Mouse (Mus musculus): ENCODE results near the gene Igf2. TPM values are rescaled to one million over a fixed set of nuclear protein-coding genes. Genes with fewer than 3 reads are reported as not detected.

The Igf2 gene
- polyA plus RNA-seq, 1 experiment from 2014 or later = 157 TPM

GRCm38 (mm10) chr7:142655633-142656032 lies 11.0 kb downstream of the Igf2 start:
- Histone ChIP-seq H3K9me3 (ENCODE audit: control insufficient read depth, low read length) (no peaks in the 10 kb centered on the region), H3K27ac (ENCODE audit: low read depth, low read length) (no peak overlapping the region), H3K36me3 (ENCODE audit: control insufficient read depth, insufficient read depth, low read length) (no peaks in the 10 kb centered on the region), H3K4me1 (ENCODE audit: control insufficient read depth, insufficient read depth, low read depth, low read length) (peaks cover 17% of the 10 kb centered on the region), H3K27me3 (replicated peaks; ENCODE audit: control insufficient read depth, insufficient read depth, low read length) (peaks cover 72% of the 10 kb centered on the region), H3K4me2 (ENCODE audit: low read length) (no peak overlapping the region), H3K9ac (ENCODE audit: low read depth, low read length) (no peak overlapping the region), H3K4me3 (ENCODE audit: low read length) (peak overlapping the region; percentile 2)
- ATAC-seq = no peak
- 6% methylated on average over 11 of the region's 11 CpGs for WGBS

- no peak overlapping the region for H3K4me3 ChIP-seq (ENCODE audit: low read length)
- H3K36me3 ChIP-seq (ENCODE audit: control insufficient read depth, insufficient read depth, low read length) = no peaks in the 10 kb centered on the region
- H3K9ac ChIP-seq (ENCODE audit: low read depth, low read length) = no peak overlapping the region
- no peak overlapping the region for H3K4me2 ChIP-seq (ENCODE audit: low read length)
- H3K9me3 ChIP-seq (ENCODE audit: control insufficient read depth, low read length) = no peaks in the 10 kb centered on the region
- H3K27ac ChIP-seq (ENCODE audit: low read depth, low read length) = no peak overlapping the region
- H3K27me3 ChIP-seq (replicated peaks; ENCODE audit: control insufficient read depth, insufficient read depth, low read length) = peaks cover 57% of the 10 kb centered on the region
- H3K4me1 ChIP-seq (ENCODE audit: control insufficient read depth, insufficient read depth, low read depth, low read length) = peaks cover 8% of the 10 kb centered on the region; the same call in 1 of the 2 replicates
- ATAC-seq = no peak
- WGBS = 5% methylated on average over 18 of the region's 18 CpGs
These were observed 12.9 kb downstream of the Igf2 start for GRCm38 (mm10) chr7:142653726-142654125.

DNA sequence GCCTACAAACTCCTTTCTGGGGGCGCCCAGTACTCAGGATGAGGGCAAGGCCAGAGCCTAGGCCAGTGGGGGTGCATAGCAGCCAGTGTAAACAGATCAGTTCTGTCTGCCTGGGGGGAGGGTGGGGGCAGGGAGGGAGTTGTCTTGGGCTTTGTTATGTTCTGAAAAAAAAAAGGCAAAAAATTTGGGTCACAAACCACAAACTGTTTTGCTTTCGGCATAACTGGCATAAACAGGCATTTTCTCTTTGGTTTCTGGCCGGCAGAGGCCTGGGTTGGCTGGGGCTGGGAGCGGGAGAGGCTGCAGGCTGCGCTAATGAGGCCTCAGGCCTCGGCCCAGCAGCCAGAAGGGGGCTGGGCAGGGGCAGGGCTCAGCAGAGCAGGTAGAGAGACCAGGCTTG lies 19.9 kb downstream of the Igf2 start:
- H3K4me3 ChIP-seq (ENCODE audit: low read length) = no peak overlapping the region
- H3K27me3 ChIP-seq (replicated peaks; ENCODE audit: control insufficient read depth, insufficient read depth, low read length) = no peaks in the 10 kb centered on the region
- H3K4me1 ChIP-seq (ENCODE audit: control insufficient read depth, insufficient read depth, low read depth, low read length) = no peaks in the 10 kb centered on the region
- no peaks in the 10 kb centered on the region for H3K36me3 ChIP-seq (ENCODE audit: control insufficient read depth, insufficient read depth, low read length)
- no peak overlapping the region for H3K9ac ChIP-seq (ENCODE audit: low read depth, low read length)
- H3K27ac ChIP-seq (ENCODE audit: low read depth, low read length) = no peak overlapping the region
- H3K9me3 ChIP-seq (ENCODE audit: control insufficient read depth, low read length) = no peaks in the 10 kb centered on the region
- 35% methylated on average over 6 of the region's 6 CpGs for WGBS
- no peak for ATAC-seq
- H3K4me2 ChIP-seq (ENCODE audit: low read length) = no peak overlapping the region

GRCm38 (mm10) chr7:142645045-142645444 lies 21.6 kb downstream of the Igf2 start:
- Histone ChIP-seq H3K4me3 (ENCODE audit: low read length) (no peak overlapping the region), H3K4me1 (ENCODE audit: control insufficient read depth, insufficient read depth, low read depth, low read length) (no peaks in the 10 kb centered on the region), H3K27ac (ENCODE audit: low read depth, low read length) (no peak overlapping the region), H3K9ac (ENCODE audit: low read depth, low read length) (no peak overlapping the region), H3K9me3 (ENCODE audit: control insufficient read depth, low read length) (no peaks in the 10 kb centered on the region), H3K4me2 (ENCODE audit: low read length) (no peak overlapping the region), H3K27me3 (replicated peaks; ENCODE audit: control insufficient read depth, insufficient read depth, low read length) (no peaks in the 10 kb centered on the region), H3K36me3 (ENCODE audit: control insufficient read depth, insufficient read depth, low read length) (no peaks in the 10 kb centered on the region)
- ATAC-seq = no peak
- 52% methylated on average over 5 of the region's 5 CpGs for WGBS

DNA sequence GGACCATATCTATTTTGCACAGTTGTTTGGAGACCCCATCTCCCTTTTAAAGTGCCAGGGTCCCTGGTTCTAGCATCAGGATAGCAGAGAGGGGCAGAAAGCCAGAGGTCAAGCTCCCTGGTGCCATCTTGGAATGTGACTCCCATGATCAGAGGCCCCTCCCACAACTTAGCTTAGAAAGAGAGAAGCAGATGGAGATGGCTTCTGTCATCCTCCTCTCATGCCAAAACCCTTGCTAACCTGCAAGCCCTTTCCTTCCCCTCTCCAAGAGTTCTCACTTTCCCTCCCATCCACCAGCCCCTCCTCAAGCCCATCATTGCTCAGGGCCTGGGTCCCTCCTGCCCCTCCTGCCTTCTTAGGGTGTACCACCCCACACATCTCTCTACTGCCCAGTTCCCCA lies 30.4 kb downstream of the Igf2 start:
- Histone ChIP-seq H3K9me3 (ENCODE audit: control insufficient read depth, low read length) (no peaks in the 10 kb centered on the region), H3K4me3 (ENCODE audit: low read length) (no peak overlapping the region), H3K36me3 (ENCODE audit: control insufficient read depth, insufficient read depth, low read length) (no peaks in the 10 kb centered on the region), H3K9ac (ENCODE audit: low read depth, low read length) (no peak overlapping the region), H3K4me2 (ENCODE audit: low read length) (no peak overlapping the region), H3K4me1 (ENCODE audit: control insufficient read depth, insufficient read depth, low read depth, low read length) (no peaks in the 10 kb centered on the region), H3K27ac (ENCODE audit: low read depth, low read length) (no peak overlapping the region), H3K27me3 (replicated peaks; ENCODE audit: control insufficient read depth, insufficient read depth, low read length) (no peaks in the 10 kb centered on the region)
- ATAC-seq = no peak

DNA sequence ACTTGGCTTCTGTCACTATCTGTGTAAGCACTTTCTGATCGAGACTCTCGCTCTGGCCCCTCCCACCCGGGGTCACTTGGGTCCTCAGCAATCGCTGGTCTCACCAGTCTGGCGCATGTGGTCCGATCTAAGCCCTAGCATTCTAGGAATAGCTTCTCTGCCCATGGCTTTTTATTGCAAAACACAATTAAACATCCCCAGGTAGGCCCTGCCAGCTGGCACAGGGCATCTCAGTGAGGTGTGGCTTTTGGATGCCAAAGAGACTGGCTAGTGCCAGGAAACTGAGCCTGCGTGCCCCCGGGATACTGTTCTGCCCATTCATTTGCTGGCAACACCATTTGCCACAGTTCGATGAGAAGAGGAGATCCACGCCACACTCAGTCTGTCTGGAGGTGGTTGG lies 35.9 kb downstream of the Igf2 start:
- Histone ChIP-seq H3K4me1 (ENCODE audit: control insufficient read depth, insufficient read depth, low read depth, low read length) (no peaks in the 10 kb centered on the region), H3K36me3 (ENCODE audit: control insufficient read depth, insufficient read depth, low read length) (no peaks in the 10 kb centered on the region), H3K9me3 (ENCODE audit: control insufficient read depth, low read length) (no peaks in the 10 kb centered on the region), H3K4me3 (ENCODE audit: low read length) (no peak overlapping the region), H3K27me3 (replicated peaks; ENCODE audit: control insufficient read depth, insufficient read depth, low read length) (no peaks in the 10 kb centered on the region), H3K4me2 (ENCODE audit: low read length) (no peak overlapping the region), H3K9ac (ENCODE audit: low read depth, low read length) (no peak overlapping the region), H3K27ac (ENCODE audit: low read depth, low read length) (no peak overlapping the region)
- 83% methylated on average over 10 of the region's 10 CpGs for WGBS
- ATAC-seq = no peak

GRCm38 (mm10) chr7:142629806-142630205 lies 36.8 kb downstream of the Igf2 start:
- Histone ChIP-seq H3K4me2 (ENCODE audit: low read length) (no peak overlapping the region), H3K27ac (ENCODE audit: low read depth, low read length) (no peak overlapping the region), H3K36me3 (ENCODE audit: control insufficient read depth, insufficient read depth, low read length) (no peaks in the 10 kb centered on the region), H3K4me3 (ENCODE audit: low read length) (no peak overlapping the region), H3K27me3 (replicated peaks; ENCODE audit: control insufficient read depth, insufficient read depth, low read length) (no peaks in the 10 kb centered on the region), H3K9ac (ENCODE audit: low read depth, low read length) (no peak overlapping the region), H3K4me1 (ENCODE audit: control insufficient read depth, insufficient read depth, low read depth, low read length) (no peaks in the 10 kb centered on the region), H3K9me3 (ENCODE audit: control insufficient read depth, low read length) (no peaks in the 10 kb centered on the region)
- ATAC-seq = no peak
- WGBS = 74% methylated on average over 6 of the region's 6 CpGs

- no peaks in the 10 kb centered on the region for H3K4me1 ChIP-seq (ENCODE audit: control insufficient read depth, insufficient read depth, low read depth, low read length)
- 71% methylated on average over 4 of the region's 4 CpGs for WGBS
- H3K9ac ChIP-seq (ENCODE audit: low read depth, low read length) = no peak overlapping the region
- no peaks in the 10 kb centered on the region for H3K36me3 ChIP-seq (ENCODE audit: control insufficient read depth, insufficient read depth, low read length)
- H3K9me3 ChIP-seq (ENCODE audit: control insufficient read depth, low read length) = no peaks in the 10 kb centered on the region
- no peak for ATAC-seq
- H3K4me2 ChIP-seq (ENCODE audit: low read length) = no peak overlapping the region
- no peak overlapping the region for H3K4me3 ChIP-seq (ENCODE audit: low read length)
- no peak overlapping the region for H3K27ac ChIP-seq (ENCODE audit: low read depth, low read length)
- H3K27me3 ChIP-seq (replicated peaks; ENCODE audit: control insufficient read depth, insufficient read depth, low read length) = no peaks in the 10 kb centered on the region
These were observed 44.4 kb downstream of the Igf2 start for GRCm38 (mm10) chr7:142622180-142622579.

GRCm38 (mm10) chr7:142613077-142613476 lies 53.5 kb downstream of the Igf2 start:
- H3K9me3 ChIP-seq (ENCODE audit: control insufficient read depth, low read length) = no peaks in the 10 kb centered on the region
- no peak overlapping the region for H3K27ac ChIP-seq (ENCODE audit: low read depth, low read length)
- H3K27me3 ChIP-seq (replicated peaks; ENCODE audit: control insufficient read depth, insufficient read depth, low read length) = no peaks in the 10 kb centered on the region
- H3K36me3 ChIP-seq (ENCODE audit: control insufficient read depth, insufficient read depth, low read length) = no peaks in the 10 kb centered on the region
- no peak overlapping the region for H3K9ac ChIP-seq (ENCODE audit: low read depth, low read length)
- no peak overlapping the region for H3K4me2 ChIP-seq (ENCODE audit: low read length)
- WGBS = 58% methylated on average over 2 of the region's 2 CpGs
- peaks cover 10% of the 10 kb centered on the region for H3K4me1 ChIP-seq (ENCODE audit: control insufficient read depth, insufficient read depth, low read depth, low read length)
- ATAC-seq = no peak
- H3K4me3 ChIP-seq (ENCODE audit: low read length) = no peak overlapping the region

Data from hindbrain, embryonic 16.5 days (tissue).